Mouse (Mus musculus) embryo, embryonic 11 days (tissue): ENCODE data around the gene Dand5.

Experiments
- DNase-seq: peaks from one replicate; pipeline ENCODE4 v3.0.0-alpha.2; 2015

Gene Dand5

GRCm38 (mm10) chr8:84822723-84823122 is at the start of gene Dand5:
TSS of gene Dand5 (minus strand) at chr8:84822823.
- no peak for DNase-seq

GRCm38 (mm10) chr8:84871376-84872308 is 49.0 kb upstream of the Dand5 start, which contains the start of gene Syce2:
TSS of gene Syce2 (plus strand) at chr8:84872111.
- DNase-seq = peak; percentile 81

GRCm38 (mm10) chr8:84856864-84857441 is 34.3 kb upstream of the Dand5 start, which contains the start of gene Farsa:
TSS of gene Farsa (plus strand) at chr8:84856989.
- peak; percentile 98 for DNase-seq

- no peak for DNase-seq
Observed at GRCm38 (mm10) chr8:84856434-84856833, 33.8 kb upstream of the Dand5 start.

GRCm38 (mm10) chr8:84847684-84848435 is 25.2 kb upstream of the Dand5 start:
- peak; percentile 28 for DNase-seq

- DNase-seq = peak; percentile 100
Observed at GRCm38 (mm10) chr8:84846722-84847572, 24.3 kb upstream of the Dand5 start, which contains the start of gene Calr. TSS of gene Calr (minus strand) at chr8:84846934.

- no peak for DNase-seq
Observed at GRCm38 (mm10) chr8:84846094-84846721, 23.6 kb upstream of the Dand5 start.

- DNase-seq = peak; percentile 59
Observed at GRCm38 (mm10) chr8:84845355-84846093, 22.9 kb upstream of the Dand5 start.

GRCm38 (mm10) chr8:84844397-84845070 is 21.9 kb upstream of the Dand5 start:
- DNase-seq = no peak

GRCm38 (mm10) chr8:84841514-84841913 is 18.9 kb upstream of the Dand5 start:
- DNase-seq = no peak

- DNase-seq = peak; percentile 97
Observed at GRCm38 (mm10) chr8:84840248-84840999, 17.8 kb upstream of the Dand5 start, which contains the start of gene Rad23a. TSS of gene Rad23a (minus strand) at chr8:84840665.

GRCm38 (mm10) chr8:84839875-84840247 is 17.2 kb upstream of the Dand5 start:
- DNase-seq = no peak

GRCm38 (mm10) chr8:84839411-84839810 is 16.8 kb upstream of the Dand5 start:
- no peak for DNase-seq

GRCm38 (mm10) chr8:84838513-84838912 is 15.9 kb upstream of the Dand5 start:
- no peak for DNase-seq

- no peak for DNase-seq
Observed at GRCm38 (mm10) chr8:84837912-84838470, 15.4 kb upstream of the Dand5 start.

- peak; percentile 70 for DNase-seq
Observed at GRCm38 (mm10) chr8:84837149-84837911, 14.7 kb upstream of the Dand5 start.

- DNase-seq = no peak
Observed at GRCm38 (mm10) chr8:84834866-84835855, 12.5 kb upstream of the Dand5 start.
